Mouse (Mus musculus) forelimb bud, embryonic 11.5 days (tissue): Measurements from ENCODE around the gene Asb10.

Experiments used
- DNase-seq: peaks from one replicate; pipeline ENCODE4 v3.0.0-alpha.2; 2012; ENCODE audit warnings: low read depth, low spot score

The Asb10 gene

GRCm38 (mm10) chr5:24536511-24536910, 4.3 kb downstream of the Asb10 start:
- no peak for DNase-seq

- DNase-seq = no peak
These were observed 5.0 kb downstream of the Asb10 start for GRCm38 (mm10) chr5:24535731-24536130.

GRCm38 (mm10) chr5:24534292-24534691, 6.5 kb downstream of the Asb10 start:
- no peak for DNase-seq

GRCm38 (mm10) chr5:24533391-24533790, 7.4 kb downstream of the Asb10 start:
- no peak for DNase-seq

- peak; percentile 88 for DNase-seq
These were observed 10.6 kb downstream of the Asb10 start for GRCm38 (mm10) chr5:24530042-24530689.

- no peak for DNase-seq
These were observed 13.0 kb downstream of the Asb10 start for GRCm38 (mm10) chr5:24527780-24528179.

GRCm38 (mm10) chr5:24526889-24527230, 13.9 kb downstream of the Asb10 start, which contains the start of gene Gbx1:
TSS of gene Gbx1 (minus strand) at chr5:24527202.
- no peak for DNase-seq

- DNase-seq = no peak
These were observed 14.4 kb downstream of the Asb10 start for GRCm38 (mm10) chr5:24526190-24526888.

GRCm38 (mm10) chr5:24525360-24526189, 15.2 kb downstream of the Asb10 start:
- no peak for DNase-seq

GRCm38 (mm10) chr5:24524522-24524921, 16.3 kb downstream of the Asb10 start:
- no peak for DNase-seq

- no peak for DNase-seq
These were observed 17.0 kb downstream of the Asb10 start for GRCm38 (mm10) chr5:24523806-24524205.

GRCm38 (mm10) chr5:24521366-24521765, 19.4 kb downstream of the Asb10 start:
- no peak for DNase-seq

- DNase-seq = no peak
These were observed 28.5 kb downstream of the Asb10 start for GRCm38 (mm10) chr5:24512271-24512670.

GRCm38 (mm10) chr5:24510635-24511034, 30.1 kb downstream of the Asb10 start:
- DNase-seq = no peak

GRCm38 (mm10) chr5:24508406-24508805, 32.4 kb downstream of the Asb10 start:
- DNase-seq = no peak

GRCm38 (mm10) chr5:24505513-24505912, 35.3 kb downstream of the Asb10 start:
- DNase-seq = no peak

- no peak for DNase-seq
These were observed 38.0 kb downstream of the Asb10 start for GRCm38 (mm10) chr5:24502786-24503185.

GRCm38 (mm10) chr5:24500851-24501250, 39.9 kb downstream of the Asb10 start:
- DNase-seq = no peak

- no peak for DNase-seq
These were observed 41.7 kb downstream of the Asb10 start for GRCm38 (mm10) chr5:24499113-24499512.

GRCm38 (mm10) chr5:24497526-24497925, 43.3 kb downstream of the Asb10 start:
- no peak for DNase-seq

- DNase-seq = no peak
These were observed 44.0 kb downstream of the Asb10 start for GRCm38 (mm10) chr5:24496756-24497155.

- no peak for DNase-seq
These were observed 45.8 kb downstream of the Asb10 start for GRCm38 (mm10) chr5:24495019-24495418.
